Mouse (Mus musculus): ENCODE measurements around the gene Abcc9.

DNA sequence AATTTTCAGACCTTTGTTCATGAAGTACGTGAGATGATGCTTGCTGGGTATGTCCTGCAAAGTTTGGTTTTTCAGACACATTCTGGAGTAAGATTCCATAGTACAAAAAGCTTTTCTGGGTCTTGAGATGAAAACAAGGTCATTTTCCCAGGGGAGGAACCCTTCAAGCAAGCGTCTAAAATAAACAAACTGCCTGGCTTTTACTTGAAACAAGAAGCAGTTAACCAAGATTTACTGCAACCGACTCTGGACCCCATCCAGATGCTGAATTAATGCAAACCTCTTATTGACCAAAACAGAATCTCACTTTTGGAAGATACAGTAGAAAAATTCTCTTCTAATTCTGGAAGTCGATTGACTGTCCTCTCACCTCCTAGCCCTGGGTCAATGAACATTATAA, 151.2 kb downstream of the Abcc9 start:
- TF ChIP-seq CTCF (conservative IDR thresholded peaks at IDR 0.05; ENCODE audit: low read length) (no peak), NANOG (IDR thresholded peaks at IDR 0.05; ENCODE audit: borderline replicate concordance, low read length) (no peak)
